Mouse (Mus musculus) megakaryocyte, embryonic 14.5 days (primary cell): Measurements from ENCODE around the gene Laptm4a.

ENCODE experiments used
- FLI1 ChIP-seq: IDR thresholded peaks from 2 replicates; pipeline ENCODE4 v1.6.1; 2012; ENCODE audit warnings: low read length, inconsistent platforms, mixed read lengths
- GATA1 ChIP-seq: IDR thresholded peaks from 3 replicates; pipeline ENCODE4 v1.6.1; 2012; ENCODE audit warnings: mixed read lengths, low read length, inconsistent platforms, borderline replicate concordance

DNA sequence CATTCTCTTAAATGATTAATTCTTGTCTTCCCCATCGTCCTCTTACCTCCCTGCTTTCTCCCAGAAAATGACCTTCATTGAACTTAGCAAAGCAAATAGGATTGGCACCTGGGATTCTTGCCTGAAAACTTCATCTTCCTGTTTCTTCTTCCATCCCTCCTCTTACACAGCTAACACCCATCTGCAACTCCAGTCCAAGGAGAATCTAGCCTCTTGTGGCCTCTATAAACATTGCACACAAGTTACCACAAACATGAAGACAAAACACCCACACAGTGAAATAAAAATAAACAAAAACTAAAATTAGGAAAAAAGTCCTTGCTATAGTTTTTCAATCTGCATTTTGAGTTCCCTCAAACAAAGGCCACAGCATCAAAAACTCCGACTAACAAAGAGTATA lies 2.1 kb downstream of the Laptm4a start:
- TF ChIP-seq FLI1 (no peak), GATA1 (no peak)
